Mouse (Mus musculus) cerebellum, adult 11-12 months (tissue): Measurements from ENCODE around the gene Cep95.
A peak's percentile ranks its signal among the peaks of the same experiment; 100 is the strongest.
"Not testable (repeated sequence)": the region's sequence is repeated elsewhere in the genome, so short reads cannot be mapped to it uniquely, and the experiment has no call there.

ENCODE experiments used
- DNase-seq: peaks from one replicate; pipeline ENCODE4 v3.0.0; 2022

Cep95 gene

GRCm38 (mm10) chr11:106777395-106777794 lies 11.7 kb upstream of the Cep95 start:
- no peak for DNase-seq

- DNase-seq = no peak
These were observed 10.9 kb upstream of the Cep95 start for GRCm38 (mm10) chr11:106778132-106778531.

GRCm38 (mm10) chr11:106778589-106779387 lies 10.3 kb upstream of the Cep95 start:
- DNase-seq = no peak

- peak; percentile 91 for DNase-seq
These were observed 9.5 kb upstream of the Cep95 start, which contains the start of gene Polg2 for GRCm38 (mm10) chr11:106779388-106780088. Gene Polg2, minus strand, starts transcription at chr11:106779537.

- DNase-seq = no peak
These were observed 9.0 kb upstream of the Cep95 start for GRCm38 (mm10) chr11:106780089-106780425.

- no peak for DNase-seq
These were observed 8.3 kb upstream of the Cep95 start for GRCm38 (mm10) chr11:106780590-106781220.

- not testable (repeated sequence) for DNase-seq
These were observed 6.8 kb upstream of the Cep95 start for GRCm38 (mm10) chr11:106782271-106782670.

- DNase-seq = no peak
These were observed 5.9 kb upstream of the Cep95 start for GRCm38 (mm10) chr11:106782841-106783764.

GRCm38 (mm10) chr11:106784476-106784875 lies 4.6 kb upstream of the Cep95 start:
- no peak for DNase-seq

- no peak for DNase-seq
These were observed 4.0 kb upstream of the Cep95 start for GRCm38 (mm10) chr11:106785043-106785442.

- peak; percentile 88 for DNase-seq
These were observed 1.7 kb upstream of the Cep95 start for GRCm38 (mm10) chr11:106787131-106788025.

GRCm38 (mm10) chr11:106788026-106788774 lies 852 bp upstream of the Cep95 start:
- peak; percentile 99 for DNase-seq

GRCm38 (mm10) chr11:106789649-106790048 lies 597 bp downstream of the Cep95 start:
- DNase-seq = no peak

GRCm38 (mm10) chr11:106793846-106794245 lies 4.8 kb downstream of the Cep95 start:
- no peak for DNase-seq

GRCm38 (mm10) chr11:106795679-106796078 lies 6.6 kb downstream of the Cep95 start:
- DNase-seq = no peak

GRCm38 (mm10) chr11:106802069-106802627 lies 13.1 kb downstream of the Cep95 start:
- DNase-seq = no peak

GRCm38 (mm10) chr11:106807442-106807841 lies 18.4 kb downstream of the Cep95 start:
- DNase-seq = not testable (repeated sequence)

GRCm38 (mm10) chr11:106812410-106813136 lies 23.5 kb downstream of the Cep95 start:
- no peak for DNase-seq

GRCm38 (mm10) chr11:106814601-106815320 lies 25.7 kb downstream of the Cep95 start:
- DNase-seq = peak; percentile 97
